Mouse (Mus musculus) brain, embryonic 18.5 days (tissue): ENCODE measurements around the gene Rcn1.

ENCODE experiments used
- DNase-seq: peaks from one replicate; pipeline ENCODE4 v3.0.0-alpha.2; 2012; ENCODE audit warnings: low read depth, low spot score

Rcn1 gene

DNA sequence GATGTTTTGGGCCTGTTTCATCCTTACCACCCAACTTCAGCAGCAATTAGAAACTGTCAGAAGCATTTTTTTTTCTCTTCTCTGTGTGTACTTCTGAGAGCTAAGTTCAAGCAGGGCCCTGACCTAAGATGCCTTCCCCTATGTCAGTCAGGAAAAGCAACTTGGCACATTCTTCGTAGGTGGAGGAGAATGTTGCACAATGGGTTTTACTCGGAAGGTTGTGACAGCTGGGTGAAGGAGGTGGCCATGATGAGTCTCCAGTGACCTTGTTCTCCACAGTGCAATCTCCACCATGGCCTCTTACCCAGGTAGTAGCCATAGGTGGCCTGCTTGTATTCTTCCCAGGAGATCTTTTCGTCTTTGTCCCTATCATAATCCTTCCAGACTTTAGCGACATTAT lies 4.7 kb downstream of the Rcn1 start:
- DNase-seq, result no peak

DNA sequence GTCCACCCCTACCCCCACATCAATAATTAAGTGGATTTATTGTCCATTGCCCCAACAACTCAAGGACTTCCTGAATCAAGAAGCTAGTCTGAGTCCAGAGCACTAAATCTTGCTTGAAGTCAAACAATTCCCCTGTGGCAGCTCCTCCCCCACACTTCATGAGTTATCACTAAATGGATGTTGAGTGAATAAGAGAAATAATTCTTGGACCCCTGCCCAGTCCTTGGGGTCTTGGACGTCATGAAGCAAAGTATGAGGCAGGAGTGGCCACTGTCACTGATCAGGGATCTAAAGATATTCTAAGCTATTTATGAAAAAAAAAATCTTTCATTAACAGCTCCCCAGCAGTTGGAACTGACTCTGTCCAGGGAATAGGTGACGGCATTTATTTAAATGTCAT lies 6.6 kb downstream of the Rcn1 start:
- no peak for DNase-seq

DNA sequence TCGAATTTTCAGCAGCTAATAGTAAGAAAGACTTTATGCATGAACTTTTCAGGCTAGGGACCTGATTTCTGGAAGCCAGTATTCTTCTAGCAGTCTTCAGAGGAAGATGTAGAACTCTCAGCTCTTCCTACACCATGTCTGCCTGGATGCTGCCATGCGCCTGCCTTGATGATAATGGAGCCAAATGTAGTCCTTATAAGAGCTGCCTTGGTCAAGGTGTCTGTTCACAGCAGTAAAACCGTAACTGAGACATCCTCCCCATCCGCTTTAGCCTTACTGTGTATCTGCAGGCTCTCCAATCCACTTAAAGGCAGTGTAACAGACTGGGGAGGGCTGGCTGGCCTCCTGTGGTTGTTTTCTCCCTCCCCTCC lies 7.7 kb downstream of the Rcn1 start:
- DNase-seq, result no peak

DNA sequence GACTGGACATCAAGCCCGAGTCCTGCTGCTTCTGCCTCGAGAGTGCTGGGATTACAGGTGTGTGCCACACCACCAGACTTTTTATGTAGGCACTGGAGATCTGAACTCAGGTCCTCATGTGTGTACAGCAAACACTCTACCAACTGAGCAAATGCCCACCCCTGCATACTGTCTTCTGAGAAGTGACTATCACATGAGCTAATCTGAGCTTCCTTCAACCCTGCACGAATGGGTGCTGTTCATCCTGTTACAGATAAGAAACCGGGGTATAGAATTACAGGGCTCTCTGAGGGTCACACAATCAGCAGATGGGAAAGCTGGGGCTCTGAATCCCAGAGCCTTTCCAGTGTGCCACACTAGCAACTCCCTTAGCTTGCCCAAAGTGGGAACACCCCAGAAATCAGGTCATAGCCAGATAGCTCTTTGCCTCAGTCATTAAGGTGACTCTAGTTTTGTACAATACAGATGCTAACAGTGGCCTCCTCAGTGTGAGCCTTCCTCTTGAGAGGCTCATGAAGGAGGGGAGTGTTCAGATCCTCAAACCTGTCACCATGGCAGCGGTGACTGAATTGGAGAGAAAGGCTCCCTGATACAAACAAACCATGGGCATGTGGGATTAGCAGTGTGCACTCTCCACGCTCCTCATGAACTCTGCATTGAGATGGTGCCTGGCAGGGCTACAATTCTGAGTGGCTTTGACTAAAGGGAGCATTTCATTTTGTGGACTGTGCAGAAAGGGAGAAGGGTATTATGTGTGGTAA lies 8.3 kb downstream of the Rcn1 start:
- no peak for DNase-seq

GRCm38 (mm10) chr2:105389007-105389890 lies 9.9 kb downstream of the Rcn1 start:
- DNase-seq, result no peak

GRCm38 (mm10) chr2:105386418-105386817 lies 12.7 kb downstream of the Rcn1 start:
- DNase-seq, result no peak

DNA sequence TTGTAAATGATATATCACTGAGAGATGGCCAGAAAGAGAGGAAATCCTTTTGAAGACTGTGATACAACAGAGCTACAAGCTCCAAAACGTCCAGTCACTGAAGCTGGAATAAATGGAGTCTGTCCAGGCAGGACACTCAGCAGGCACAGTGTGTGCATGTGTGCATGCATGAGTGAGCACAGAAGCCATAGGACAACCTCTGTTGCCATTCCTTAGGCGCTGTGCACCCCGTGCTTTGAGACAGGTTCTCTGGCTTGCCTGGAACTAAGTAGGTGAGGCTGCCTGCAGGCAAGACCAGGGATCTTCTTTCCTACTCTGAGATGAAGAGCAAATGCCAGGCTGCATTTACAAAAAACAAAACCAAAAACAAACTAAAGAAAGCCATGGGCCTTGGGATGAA lies 14.1 kb downstream of the Rcn1 start:
- DNase-seq, result no peak

DNA sequence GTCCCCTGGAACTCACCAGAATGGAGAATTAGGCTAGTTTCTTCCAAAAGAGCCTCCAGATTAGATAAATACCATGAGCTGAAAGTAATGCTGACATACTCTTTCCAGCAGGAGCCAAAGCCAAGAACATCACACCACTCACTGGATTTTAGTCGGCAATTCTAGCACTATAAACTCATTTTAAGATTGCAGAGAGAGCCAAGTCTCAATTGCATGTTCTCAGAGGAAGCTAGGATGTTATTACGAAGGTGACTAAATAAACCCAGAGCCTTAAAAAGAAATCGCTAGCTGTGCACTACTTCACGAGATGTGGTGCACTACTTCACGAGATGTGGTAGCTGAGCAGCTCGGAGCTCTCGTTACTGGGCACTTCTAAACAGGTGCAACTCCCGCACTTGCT lies 16.1 kb downstream of the Rcn1 start:
- no peak for DNase-seq

GRCm38 (mm10) chr2:105380757-105381319 lies 18.3 kb downstream of the Rcn1 start:
- DNase-seq, result no peak

GRCm38 (mm10) chr2:105379682-105380081 lies 19.4 kb downstream of the Rcn1 start:
- no peak for DNase-seq

- DNase-seq, result no peak
Measured at GRCm38 (mm10) chr2:105375705-105376104, 23.4 kb downstream of the Rcn1 start.

GRCm38 (mm10) chr2:105375261-105375660 lies 23.9 kb downstream of the Rcn1 start:
- no peak for DNase-seq

DNA sequence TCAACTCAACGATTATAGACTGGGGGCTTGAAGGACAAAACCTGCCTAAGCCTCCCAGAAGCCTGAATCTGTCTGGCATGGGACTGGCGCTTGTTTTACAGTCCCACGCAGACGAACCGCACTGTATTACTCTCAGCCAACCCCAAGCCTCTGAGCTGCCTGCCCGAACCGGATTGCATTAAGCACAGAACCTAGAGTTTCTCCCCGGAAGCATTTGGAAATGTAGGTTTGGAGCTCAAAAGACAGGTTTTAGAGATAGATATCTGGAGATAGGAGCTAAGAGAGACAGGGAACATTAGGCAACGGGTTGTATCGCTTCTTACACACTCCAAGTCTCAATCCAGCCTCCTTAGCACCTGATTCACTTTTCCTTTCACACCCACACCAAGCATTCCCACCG lies 25.5 kb downstream of the Rcn1 start:
- DNase-seq, result no peak

GRCm38 (mm10) chr2:105372727-105373126 lies 26.4 kb downstream of the Rcn1 start:
- DNase-seq, result no peak

DNA sequence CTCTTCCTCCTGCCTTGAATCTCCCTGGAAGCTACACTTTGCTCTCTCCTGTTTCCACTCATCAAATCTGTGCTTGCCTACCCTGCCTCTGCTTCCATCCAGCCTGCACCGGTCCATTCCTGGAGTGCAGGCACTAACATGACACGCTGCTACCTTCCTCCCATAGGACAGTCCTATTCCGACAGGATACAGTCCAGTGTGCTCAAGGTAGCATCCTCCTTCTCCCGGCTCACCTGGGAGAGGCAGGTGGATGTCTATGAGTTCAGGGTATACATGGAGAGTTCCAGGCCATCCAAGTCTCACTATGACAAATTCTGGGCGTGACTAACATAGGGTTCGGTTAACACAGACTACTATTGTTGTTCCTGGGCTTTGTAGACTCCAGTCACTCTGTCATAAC lies 27.0 kb downstream of the Rcn1 start:
- no peak for DNase-seq

- no peak for DNase-seq
Measured at GRCm38 (mm10) chr2:105370698-105371097, 28.4 kb downstream of the Rcn1 start.

DNA sequence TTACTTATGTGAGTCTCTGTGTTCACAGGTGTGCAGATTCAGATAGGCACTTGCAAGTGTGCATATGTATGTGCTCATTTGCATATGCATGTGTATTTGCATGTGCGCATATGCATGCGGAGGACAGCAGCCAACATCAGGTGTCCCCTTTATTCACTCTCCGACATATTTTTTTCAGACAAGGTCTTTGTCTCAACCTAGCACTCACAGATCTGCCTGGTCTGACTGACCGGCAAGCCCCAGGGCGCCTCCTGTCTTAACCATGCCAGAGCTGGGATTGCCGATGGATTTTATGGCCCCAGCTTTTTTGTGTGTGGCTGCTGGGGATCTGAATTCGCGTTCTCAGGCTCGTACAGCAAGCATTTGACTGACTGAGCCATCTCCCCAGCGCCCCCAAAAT lies 28.9 kb downstream of the Rcn1 start:
- DNase-seq, result no peak

DNA sequence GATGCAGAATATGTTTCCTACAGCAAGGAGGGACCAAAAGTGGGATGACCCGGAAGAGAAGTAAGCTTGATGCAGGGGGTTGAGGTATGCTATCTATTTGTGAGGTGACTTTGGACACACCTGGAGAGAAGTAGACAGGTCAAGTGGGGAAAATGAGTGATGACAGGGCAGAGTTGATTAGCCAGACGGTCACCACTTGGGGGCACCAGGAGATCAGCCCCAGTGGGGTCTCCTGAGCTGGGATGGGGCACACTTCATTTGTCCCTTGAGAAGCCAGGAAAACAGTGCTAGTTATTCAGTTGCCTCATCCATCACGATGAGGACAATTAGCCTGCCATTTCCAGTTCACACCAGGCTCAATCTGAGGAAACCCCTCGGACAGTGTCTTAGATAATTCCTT lies 31.5 kb downstream of the Rcn1 start:
- DNase-seq, result no peak

- no peak for DNase-seq
Measured at GRCm38 (mm10) chr2:105358040-105358439, 41.1 kb downstream of the Rcn1 start.

- no peak for DNase-seq
Measured at GRCm38 (mm10) chr2:105356791-105357190, 42.3 kb downstream of the Rcn1 start.

DNA sequence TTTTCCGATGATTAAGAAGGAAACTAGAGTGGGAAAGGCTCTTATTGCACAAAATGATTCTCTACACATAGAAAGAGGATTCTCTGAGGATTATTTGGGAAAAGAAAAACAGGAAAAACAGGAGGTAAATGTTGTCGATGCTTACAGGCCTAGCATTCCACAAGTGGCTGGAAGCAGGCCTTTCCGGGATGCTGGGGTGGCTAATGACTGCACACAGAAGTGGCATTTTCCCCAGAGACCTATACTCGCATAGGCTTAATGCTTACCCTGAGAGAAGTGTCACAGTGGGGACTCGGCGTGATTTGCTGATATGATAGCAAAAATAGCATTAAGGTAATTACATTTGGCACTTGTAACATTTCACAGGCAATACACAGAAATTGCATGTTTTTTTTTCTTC lies 50.2 kb downstream of the Rcn1 start:
- no peak for DNase-seq

- no peak for DNase-seq
Measured at GRCm38 (mm10) chr2:105339993-105340392, 59.1 kb downstream of the Rcn1 start.
